Mouse (Mus musculus): ENCODE data around the gene Gli2.

Gene Gli2

GRCm38 (mm10) chr1:119053402-119053841 is at the start of gene Gli2:
Gene Gli2, minus strand, starts transcription at chr1:119053619.
- in situ Hi-C loops (cut with MboI) = no loop called here

- in situ Hi-C loops (cut with MboI) = no loop called here
These were observed 44.6 kb upstream of the Gli2 start for GRCm38 (mm10) chr1:119097921-119098521.

GRCm38 (mm10) chr1:119093739-119094138 is 40.3 kb upstream of the Gli2 start:
- in situ Hi-C loops (cut with MboI) = no loop called here

GRCm38 (mm10) chr1:119089887-119090620 is 36.6 kb upstream of the Gli2 start:
- in situ Hi-C loops (cut with MboI) = no loop called here

GRCm38 (mm10) chr1:119087539-119087938 is 34.1 kb upstream of the Gli2 start:
- in situ Hi-C loops (cut with MboI) = no loop called here

- in situ Hi-C loops (cut with MboI) = no loop called here
These were observed 32.4 kb upstream of the Gli2 start for GRCm38 (mm10) chr1:119085771-119086170.

- in situ Hi-C loops (cut with MboI) = no loop called here
These were observed 30.1 kb upstream of the Gli2 start for GRCm38 (mm10) chr1:119083468-119083921.

- in situ Hi-C loops (cut with MboI) = no loop called here
These were observed 29.0 kb upstream of the Gli2 start for GRCm38 (mm10) chr1:119082231-119082991.

- in situ Hi-C loops (cut with MboI) = no loop called here
These were observed 24.5 kb upstream of the Gli2 start for GRCm38 (mm10) chr1:119077933-119078332.

- in situ Hi-C loops (cut with MboI) = no loop called here
These were observed 22.9 kb upstream of the Gli2 start for GRCm38 (mm10) chr1:119076333-119076732.

GRCm38 (mm10) chr1:119075916-119076315 is 22.5 kb upstream of the Gli2 start:
- in situ Hi-C loops (cut with MboI) = no loop called here

GRCm38 (mm10) chr1:119075500-119075899 is 22.1 kb upstream of the Gli2 start:
- in situ Hi-C loops (cut with MboI) = no loop called here

- in situ Hi-C loops (cut with MboI) = no loop called here
These were observed 21.5 kb upstream of the Gli2 start for GRCm38 (mm10) chr1:119074910-119075309.

GRCm38 (mm10) chr1:119073876-119074275 is 20.5 kb upstream of the Gli2 start:
- in situ Hi-C loops (cut with MboI) = no loop called here

- in situ Hi-C loops (cut with MboI) = no loop called here
These were observed 11.7 kb upstream of the Gli2 start for GRCm38 (mm10) chr1:119064892-119065671.

- in situ Hi-C loops (cut with MboI) = no loop called here
These were observed 3.1 kb upstream of the Gli2 start for GRCm38 (mm10) chr1:119056491-119056890.

GRCm38 (mm10) chr1:119055801-119056200 is 2.4 kb upstream of the Gli2 start:
- in situ Hi-C loops (cut with MboI) = no loop called here

GRCm38 (mm10) chr1:119054468-119054867 is 1.0 kb upstream of the Gli2 start:
- in situ Hi-C loops (cut with MboI) = no loop called here

GRCm38 (mm10) chr1:119053872-119054354 is 494 bp upstream of the Gli2 start:
- in situ Hi-C loops (cut with MboI) = no loop called here

- in situ Hi-C loops (cut with MboI) = no loop called here
These were observed 715 bp downstream of the Gli2 start for GRCm38 (mm10) chr1:119052631-119053177.

- in situ Hi-C loops (cut with MboI) = no loop called here
These were observed 1.4 kb downstream of the Gli2 start for GRCm38 (mm10) chr1:119051938-119052551.

Measured in mature B cell (primary cell).